Mouse (Mus musculus) MEL (cell line): ENCODE data around the gene Tmem242. TPM values are rescaled to one million over a fixed set of nuclear protein-coding genes. Genes with fewer than 3 reads are reported as not detected.

Experiments
- DNase-seq: peaks from one replicate; pipeline ENCODE4 v3.0.0; 2011; ENCODE audit warnings: low read depth, low spot score
- H3K27ac ChIP-seq: 2 replicates; pipeline ENCODE4 v1.5.1; 2012; ENCODE audit warnings: low read depth, mild to moderate bottlenecking, control low read depth, low read length, moderate library complexity; ENCODE audit not compliant: control insufficient read depth
- H3K27me3 ChIP-seq, 2 experiments: fragments of 150-350 bp in 1 of 2; sonication (generic) in 1 of 2; 2 replicates each; pipeline ENCODE4 v1.6.1; 2012; ENCODE audit warnings: low read length in 2 of 2, mild to moderate bottlenecking in 2 of 2, improper control_type of control experiment in 1 of 2, moderate library complexity in 1 of 2; ENCODE audit not compliant: insufficient read depth in 2 of 2, control insufficient read depth in 1 of 2
- H3K36me3 ChIP-seq, 2 experiments: 2 replicates each; pipeline ENCODE4 v1.6.1; 2012 to 2014; ENCODE audit warnings: low read length in 2 of 2, improper control_type of control experiment in 1 of 2, inconsistent platforms in 1 of 2, mild to moderate bottlenecking in 1 of 2; ENCODE audit not compliant: insufficient read depth in 2 of 2, control insufficient read depth in 1 of 2
- H3K4me1 ChIP-seq, 2 experiments: fragments of 150-350 bp in 1 of 2; sonication (generic) in 1 of 2; 2 replicates each; pipeline ENCODE4 v1.6.1; 2012; ENCODE audit warnings: low read length in 2 of 2, improper control_type of control experiment in 1 of 2, mild to moderate bottlenecking in 1 of 2; ENCODE audit not compliant: insufficient read depth in 2 of 2, control insufficient read depth in 1 of 2
- H3K4me3 ChIP-seq, 2 experiments: fragments of 150-350 bp in 1 of 2; sonication (generic) in 1 of 2; 2 replicates each; pipeline ENCODE4 v1.5.1; 2012; ENCODE audit warnings: low read depth in 2 of 2, low read length in 2 of 2, mild to moderate bottlenecking in 2 of 2, moderate library complexity in 2 of 2, control low read depth in 1 of 2, improper control_type of control experiment in 1 of 2; ENCODE audit not compliant: control insufficient read depth in 1 of 2, insufficient read depth in 1 of 2
- H3K79me2 ChIP-seq: 2 replicates; pipeline ENCODE4 v1.6.1; 2012; ENCODE audit warnings: mild to moderate bottlenecking, low read length, moderate library complexity; ENCODE audit not compliant: control insufficient read depth, poor library complexity, insufficient read depth
- H3K9ac ChIP-seq: 2 replicates; pipeline ENCODE4 v1.6.1; 2012; ENCODE audit warnings: low read depth, mild to moderate bottlenecking, control low read depth, low read length, moderate library complexity; ENCODE audit not compliant: control insufficient read depth, poor library complexity, severe bottlenecking
- H3K9me3 ChIP-seq: fragments of 150-350 bp; sonication (generic); replicated peaks from 2 replicates; pipeline ENCODE4 v1.6.1; 2012; ENCODE audit warnings: mild to moderate bottlenecking, low read length, improper control_type of control experiment, moderate library complexity; ENCODE audit not compliant: insufficient read depth
- BHLHE40 ChIP-seq: IDR thresholded peaks from 2 replicates; pipeline ENCODE4 v1.6.1; 2012; ENCODE audit warnings: low read depth, mild to moderate bottlenecking, inconsistent platforms, low read length, improper control_type of control experiment, borderline replicate concordance
- CHD1 ChIP-seq: IDR thresholded peaks from 2 replicates; pipeline ENCODE4 v1.6.1; 2012; ENCODE audit warnings: low read depth, mild to moderate bottlenecking, inconsistent platforms, low read length, improper control_type of control experiment
- CHD2 ChIP-seq: IDR thresholded peaks from 2 replicates; pipeline ENCODE4 v1.6.1; 2011; ENCODE audit warnings: low read length, improper control_type of control experiment
- CTCF ChIP-seq, 3 experiments: IDR thresholded peaks in 2 of 3; conservative IDR thresholded peaks in 1 of 3; 2 replicates each; pipeline ENCODE4 v1.5.1; 2011 to 2012; ENCODE audit warnings: low read length in 3 of 3, low read depth in 2 of 3, mild to moderate bottlenecking in 2 of 3, improper control_type of control experiment in 1 of 3, inconsistent platforms in 1 of 3, mixed read lengths in 1 of 3, moderate library complexity in 1 of 3; ENCODE audit not compliant: control insufficient read depth in 1 of 3, insufficient read depth in 1 of 3, poor library complexity in 1 of 3, severe bottlenecking in 1 of 3
- E2F4 ChIP-seq: IDR thresholded peaks from 2 replicates; pipeline ENCODE4 v1.6.1; 2011; ENCODE audit warnings: low read depth, low read length, improper control_type of control experiment, borderline replicate concordance
- ELF1 ChIP-seq: IDR thresholded peaks from 2 replicates; pipeline ENCODE4 v1.6.1; 2014; ENCODE audit warnings: low read depth, mild to moderate bottlenecking, inconsistent platforms, low read length, improper control_type of control experiment, moderate library complexity
- EP300 ChIP-seq, 2 experiments: IDR thresholded peaks; 2 replicates each; pipeline ENCODE4 v1.6.1; 2011; ENCODE audit warnings: improper control_type of control experiment in 2 of 2, low read length in 2 of 2, low read depth in 1 of 2, mild to moderate bottlenecking in 1 of 2
- ETS1 ChIP-seq: IDR thresholded peaks from 2 replicates; pipeline ENCODE4 v1.6.1; 2012; ENCODE audit warnings: low read depth, mild to moderate bottlenecking, inconsistent platforms, low read length, improper control_type of control experiment, moderate library complexity
- GABPA ChIP-seq: IDR thresholded peaks from 2 replicates; pipeline ENCODE4 v1.6.1; 2012; ENCODE audit warnings: low read depth, mild to moderate bottlenecking, inconsistent platforms, low read length, improper control_type of control experiment, moderate library complexity
- GATA1 ChIP-seq: IDR thresholded peaks from 2 replicates; pipeline ENCODE4 v1.6.1; 2011; ENCODE audit warnings: low read depth, low read length, improper control_type of control experiment
- HCFC1 ChIP-seq: IDR thresholded peaks from 2 replicates; pipeline ENCODE4 v1.6.1; 2012; ENCODE audit warnings: low read depth, mild to moderate bottlenecking, inconsistent platforms, low read length, improper control_type of control experiment, moderate library complexity
- JUND ChIP-seq: IDR thresholded peaks from 2 replicates; pipeline ENCODE4 v1.6.1; 2011; ENCODE audit warnings: low read depth, mild to moderate bottlenecking, improper control_type of control experiment, low read length
- MAFK ChIP-seq: IDR thresholded peaks from 2 replicates; pipeline ENCODE4 v1.6.1; 2011; ENCODE audit warnings: low read depth, mild to moderate bottlenecking, low read length, improper control_type of control experiment, borderline replicate concordance
- MAX ChIP-seq: IDR thresholded peaks from 2 replicates; pipeline ENCODE4 v1.6.1; 2011; ENCODE audit warnings: low read length, improper control_type of control experiment
- MAZ ChIP-seq: IDR thresholded peaks from 2 replicates; pipeline ENCODE4 v1.6.1; 2012; ENCODE audit warnings: low read depth, mild to moderate bottlenecking, inconsistent platforms, low read length, improper control_type of control experiment
- MEF2A ChIP-seq: IDR thresholded peaks from 2 replicates; pipeline ENCODE4 v1.6.1; 2014; ENCODE audit warnings: low read depth, mild to moderate bottlenecking, inconsistent platforms, low read length, improper control_type of control experiment; ENCODE audit not compliant: poor library complexity, insufficient replicate concordance, severe bottlenecking; ENCODE audit errors: extremely low read depth
- MXI1 ChIP-seq: IDR thresholded peaks from 2 replicates; pipeline ENCODE4 v1.6.1; 2011; ENCODE audit warnings: mild to moderate bottlenecking, low read depth, low read length, improper control_type of control experiment
- MYB ChIP-seq: IDR thresholded peaks from 2 replicates; pipeline ENCODE4 v1.6.1; 2011; ENCODE audit warnings: mild to moderate bottlenecking, low read depth, low read length, improper control_type of control experiment
- MYC ChIP-seq: IDR thresholded peaks from 2 replicates; pipeline ENCODE4 v1.6.1; 2011; ENCODE audit warnings: low read depth, mild to moderate bottlenecking, low read length, improper control_type of control experiment, moderate library complexity
- NELFE ChIP-seq: IDR thresholded peaks from 2 replicates; pipeline ENCODE4 v1.6.1; 2011; ENCODE audit warnings: low read depth, low read length, improper control_type of control experiment
- NRF1 ChIP-seq: IDR thresholded peaks from 2 replicates; pipeline ENCODE4 v1.6.1; 2014; ENCODE audit warnings: low read depth, mild to moderate bottlenecking, inconsistent platforms, low read length, improper control_type of control experiment, moderate library complexity; ENCODE audit not compliant: poor library complexity, insufficient read depth, severe bottlenecking
- POLR2A ChIP-seq, 2 experiments: IDR thresholded peaks; 2 replicates each; pipeline ENCODE4 v1.6.1; 2011 to 2012; ENCODE audit warnings: low read length in 2 of 2, mild to moderate bottlenecking in 2 of 2, control low read depth in 1 of 2, improper control_type of control experiment in 1 of 2, low read depth in 1 of 2, moderate library complexity in 1 of 2; ENCODE audit not compliant: control insufficient read depth in 1 of 2, insufficient read depth in 1 of 2, poor library complexity in 1 of 2
- POLR2AphosphoS2 ChIP-seq: IDR thresholded peaks from 2 replicates; pipeline ENCODE4 v1.6.1; 2011; ENCODE audit warnings: low read length, improper control_type of control experiment
- RAD21 ChIP-seq: IDR thresholded peaks from 2 replicates; pipeline ENCODE4 v1.6.1; 2011; ENCODE audit warnings: mild to moderate bottlenecking, low read depth, low read length, improper control_type of control experiment
- RCOR1 ChIP-seq: IDR thresholded peaks from 2 replicates; pipeline ENCODE4 v1.6.1; 2012; ENCODE audit warnings: low read depth, mild to moderate bottlenecking, inconsistent platforms, low read length, improper control_type of control experiment
- SMC3 ChIP-seq: IDR thresholded peaks from 2 replicates; pipeline ENCODE4 v1.6.1; 2011; ENCODE audit warnings: low read depth, low read length, improper control_type of control experiment
- TAL1 ChIP-seq: IDR thresholded peaks from 2 replicates; pipeline ENCODE4 v1.6.1; 2012; ENCODE audit warnings: mild to moderate bottlenecking, inconsistent platforms, low read length, moderate library complexity, mixed read lengths
- TBP ChIP-seq: IDR thresholded peaks from 2 replicates; pipeline ENCODE4 v1.8.0; 2011; ENCODE audit warnings: low read depth, low read length, improper control_type of control experiment
- TCF12 ChIP-seq: IDR thresholded peaks from 2 replicates; pipeline ENCODE4 v1.6.1; 2014; ENCODE audit warnings: low read depth, mild to moderate bottlenecking, inconsistent platforms, low read length, improper control_type of control experiment, moderate library complexity
- USF1 ChIP-seq: IDR thresholded peaks from 2 replicates; pipeline ENCODE4 v1.6.1; 2014; ENCODE audit warnings: low read depth, mild to moderate bottlenecking, inconsistent platforms, low read length, improper control_type of control experiment, moderate library complexity
- USF2 ChIP-seq, 2 experiments: IDR thresholded peaks; 2 replicates each; pipeline ENCODE4 v1.6.1; 2011 to 2012; ENCODE audit warnings: improper control_type of control experiment in 2 of 2, low read length in 2 of 2, borderline replicate concordance in 1 of 2, inconsistent platforms in 1 of 2, low read depth in 1 of 2, mild to moderate bottlenecking in 1 of 2; ENCODE audit not compliant: insufficient read depth in 1 of 2
- ZC3H11A ChIP-seq: IDR thresholded peaks from 2 replicates; pipeline ENCODE4 v1.6.1; 2012; ENCODE audit warnings: low read depth, mild to moderate bottlenecking, inconsistent platforms, low read length, improper control_type of control experiment
- ZKSCAN1 ChIP-seq: IDR thresholded peaks from 2 replicates; pipeline ENCODE4 v1.6.1; 2012; ENCODE audit warnings: low read depth, mild to moderate bottlenecking, inconsistent platforms, low read length, improper control_type of control experiment, moderate library complexity
- ZMIZ1 ChIP-seq: IDR thresholded peaks from 2 replicates; pipeline ENCODE4 v1.6.1; 2012; ENCODE audit warnings: low read depth, mild to moderate bottlenecking, inconsistent platforms, low read length, improper control_type of control experiment, moderate library complexity
- ZNF384 ChIP-seq: IDR thresholded peaks from 2 replicates; pipeline ENCODE4 v1.6.1; 2012; ENCODE audit warnings: low read depth, mild to moderate bottlenecking, inconsistent platforms, low read length, improper control_type of control experiment
- polyA plus RNA-seq, 2 experiments: library from polyadenylated mRNA; stranded (reverse) in 1 of 2; unstranded in 1 of 2; fragments of >175 nt in 1 of 2; fragments of >200 nt in 1 of 2; gene quantifications; 2 replicates each; pipeline versions ENCODE4 v1.2.1 to v1.2.4; 2012; ENCODE audit warnings: low replicate concordance in 2 of 2, low read depth in 1 of 2; ENCODE audit not compliant: insufficient read length in 2 of 2, insufficient read depth in 1 of 2, missing spikeins in 1 of 2
- total RNA-seq: library from RNA; depleted of rRNA; stranded (reverse); fragments of 300-350 nt; gene quantifications from 2 replicates; pipeline ENCODE4 v1.2.3, GENCODE M21; 2012

Gene Tmem242
- total and polyA plus RNA-seq, 3 experiments, result 27.0 to 49.2 TPM; not detected in 1

DNA sequence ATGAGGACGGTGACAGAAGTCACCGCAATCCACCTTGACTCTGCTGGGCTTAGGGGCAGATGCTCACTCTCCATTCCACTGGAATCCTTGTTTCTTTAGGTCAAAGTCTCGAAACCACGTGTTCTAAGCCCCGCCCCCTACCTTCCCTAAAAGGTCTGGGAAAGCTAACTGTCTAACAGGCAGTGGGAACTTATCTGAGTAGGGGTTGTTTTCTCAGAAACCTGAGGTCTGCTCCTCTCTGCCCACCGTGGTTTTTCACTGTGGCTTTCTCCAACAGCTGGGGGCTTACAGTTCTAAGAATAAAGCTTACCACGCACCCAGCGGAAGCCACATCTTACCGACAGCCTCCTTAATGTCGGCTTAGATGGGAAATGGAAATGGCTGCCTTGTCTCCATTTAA, 33.5 kb downstream of the Tmem242 start (continued):
- no peak for TF ChIP-seq POLR2AphosphoS2
- TF ChIP-seq USF1, result peak; percentile 88

DNA sequence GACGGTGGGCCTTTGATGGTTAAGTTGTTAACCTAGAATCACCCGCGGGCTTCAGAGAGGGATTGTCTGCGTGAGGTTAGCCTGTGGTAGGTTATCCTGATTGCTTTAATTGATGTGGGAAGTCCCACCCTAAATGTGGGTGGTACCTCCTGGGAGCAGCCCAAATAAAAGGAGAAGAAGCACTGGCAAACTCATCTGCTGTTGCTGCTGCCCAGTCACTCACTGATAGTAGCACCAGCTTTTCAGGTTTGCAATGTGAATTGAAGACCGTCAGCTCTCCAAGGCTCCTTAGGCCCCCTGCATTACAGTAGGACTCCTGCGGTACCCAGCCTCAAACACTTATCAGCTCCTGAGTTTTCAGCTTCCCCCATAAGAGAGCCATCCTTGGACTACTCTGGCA, 36.2 kb downstream of the Tmem242 start:
- H3K9me3 ChIP-seq, result no peaks in the 10 kb centered on the region
- peak overlapping the region; percentile 65 for H3K9ac ChIP-seq
- peaks cover 0 to 17% of the 10 kb centered on the region in 2 experiments; a peak in 2 of 4 replicates for H3K36me3 ChIP-seq
- H3K79me2 ChIP-seq, result peaks cover 17% of the 10 kb centered on the region
- H3K4me1 ChIP-seq, result peaks cover 4 to 23% of the 10 kb centered on the region in 2 experiments; a peak in 3 of 4 replicates
- DNase-seq, result peak; percentile 91
- H3K4me3 ChIP-seq, result peak overlapping the region; percentile 63 to 67
- no peaks in the 10 kb centered on the region for H3K27me3 ChIP-seq
- peak overlapping the region; percentile 66 for H3K27ac ChIP-seq
- no peak for TF ChIP-seq GABPA
- TF ChIP-seq CHD1, result no peak
- TF ChIP-seq MAZ, result no peak
- peak; percentile 70 for TF ChIP-seq RCOR1
- TF ChIP-seq MXI1, result peak; percentile 22; the same call in 1 of the 2 replicates
- TF ChIP-seq E2F4, result no peak
- TF ChIP-seq ZNF384, result no peak
- peak; percentile 58 for TF ChIP-seq TCF12
- 0 out of 2 replicates have a peak, but pooled peaks have one; percentile 10 for TF ChIP-seq ZC3H11A
- TF ChIP-seq MAX, result peak; percentile 47; the same call in 1 of the 2 replicates
- no peak for TF ChIP-seq CTCF (IDR thresholded peaks at IDR 0.05 in 2 of 3, conservative IDR thresholded peaks at IDR 0.05 in 1 of 3; ENCODE audit: control insufficient read depth in 1 of 3, insufficient read depth in 1 of 3, low read depth in 2 of 3, low read length in 3 of 3, poor library complexity in 1 of 3, severe bottlenecking in 1 of 3)
- TF ChIP-seq BHLHE40, result no peak
- TF ChIP-seq USF2 (IDR thresholded peaks at IDR 0.05; ENCODE audit: borderline replicate concordance in 1 of 2, insufficient read depth in 1 of 2, low read depth in 1 of 2, low read length in 2 of 2), result no peak
- TF ChIP-seq MYC, result peak; percentile 43; the same call in 1 of the 2 replicates
- TF ChIP-seq HCFC1, result peak; percentile 71
- no peak for TF ChIP-seq MAFK
- TF ChIP-seq JUND, result no peak
- peak; percentile 63 for TF ChIP-seq ETS1
- TF ChIP-seq NRF1, result no peak
- peak; percentile 98 for TF ChIP-seq TBP
- TF ChIP-seq ZMIZ1, result peak; percentile 98
- TF ChIP-seq EP300 (IDR thresholded peaks at IDR 0.05; ENCODE audit: low read depth in 1 of 2, low read length in 2 of 2), result peak; percentile 17 to 28; a peak in 1 of 4 replicates
- peak; percentile 41; the same call in 1 of the 2 replicates for TF ChIP-seq GATA1
- no peak for TF ChIP-seq RAD21
- TF ChIP-seq NELFE, result peak; percentile 94
- TF ChIP-seq MYB, result no peak
- TF ChIP-seq ZKSCAN1, result no peak
- TF ChIP-seq POLR2A (IDR thresholded peaks at IDR 0.05; ENCODE audit: control insufficient read depth in 1 of 2, insufficient read depth in 1 of 2, low read depth in 1 of 2, low read length in 2 of 2, poor library complexity in 1 of 2), result peak; percentile 61 to 99; a peak in 3 of 4 replicates
- no peak; the same call in 1 of the 2 replicates for TF ChIP-seq USF1
- TF ChIP-seq POLR2AphosphoS2, result peak; percentile 81
- no peak for TF ChIP-seq SMC3
- no peak for TF ChIP-seq MEF2A
- no peak for TF ChIP-seq TAL1
- TF ChIP-seq ELF1, result no peak; the same call in 1 of the 2 replicates
- no peak for TF ChIP-seq CHD2
